Mouse (Mus musculus) neural tube, embryonic 11.5 days (tissue): ENCODE measurements around the gene Phf7. TPM values are rescaled to one million over a fixed set of nuclear protein-coding genes. Genes with fewer than 3 reads are reported as not detected.
A peak's percentile ranks its signal among the peaks of the same experiment; 100 is the strongest.

Source experiments
- ATAC-seq: fragments of 200-750 bp; cut with Nextera tagmentation; 2 replicates; pipeline ENCODE4 v1.8.0; 2017; ENCODE audit warnings: moderate number of reproducible peaks, mild to moderate bottlenecking, moderate TSS enrichment, moderate library complexity; ENCODE audit not compliant: insufficient read depth, low FRiP score, low TSS enrichment
- DNase-seq: peaks from one replicate; pipeline ENCODE4 v3.0.0-alpha.2; 2015; ENCODE audit warnings: low spot score
- H3K27ac ChIP-seq: fragments of 300-500 bp; sonication (generic); 2 replicates; pipeline ENCODE4 v1.5.1; 2014; ENCODE audit warnings: low read depth, mild to moderate bottlenecking, low read length
- H3K27me3 ChIP-seq: fragments of 300-500 bp; sonication (generic); 2 replicates; pipeline ENCODE4 v1.6.1; 2014; ENCODE audit warnings: mild to moderate bottlenecking, low read length, mixed read lengths; ENCODE audit not compliant: control insufficient read depth, insufficient read depth
- H3K36me3 ChIP-seq: fragments of 300-500 bp; sonication (generic); 2 replicates; pipeline ENCODE4 v1.6.1; 2014; ENCODE audit warnings: mild to moderate bottlenecking, low read length, moderate library complexity, mixed read lengths; ENCODE audit not compliant: control insufficient read depth, insufficient read depth
- H3K4me1 ChIP-seq: fragments of 300-500 bp; sonication (generic); 2 replicates; pipeline ENCODE4 v1.6.1; 2014; ENCODE audit warnings: low read length, mixed read lengths; ENCODE audit not compliant: control insufficient read depth, insufficient read depth
- H3K4me2 ChIP-seq: fragments of 300-500 bp; sonication (generic); 2 replicates; pipeline ENCODE4 v1.6.1; 2014; ENCODE audit warnings: low read depth, mild to moderate bottlenecking, moderate library complexity
- H3K4me3 ChIP-seq: fragments of 300-500 bp; sonication (generic); 2 replicates; pipeline ENCODE4 v1.5.1; 2014; ENCODE audit warnings: low read depth, low read length
- H3K9ac ChIP-seq: fragments of 300-500 bp; sonication (generic); 2 replicates; pipeline ENCODE4 v1.6.1; 2014; ENCODE audit warnings: mild to moderate bottlenecking, low read length
- H3K9me3 ChIP-seq: fragments of 300-500 bp; sonication (generic); 2 replicates; pipeline ENCODE4 v1.6.1; 2016; ENCODE audit warnings: low read length; ENCODE audit not compliant: control insufficient read depth
- WGBS: fragments of 180-500 bp; shearing (Covaris S2); extraction: QIAGEN DNeasy Blood & Tissue Kit; methylation state at CpG from one replicate; pipeline ENCODE4 v1.1.7; 2014; 5-methylcytosine and 5-hydroxymethylcytosine counted together
- polyA plus RNA-seq: library from polyadenylated mRNA; unstranded; fragments of >200 nt; fragmentation: Nextera tagmentation; extraction: Ambion mirVana; gene quantifications from 2 replicates; pipeline ENCODE4 v1.2.1, GENCODE M21; 2014

The Phf7 gene
- polyA plus RNA-seq, 1 experiment from 2014 or later, result 12.7 TPM

GRCm38 (mm10) chr14:31195968-31196367 lies 55.1 kb downstream of the Phf7 start:
- ATAC-seq (no peak), DNase-seq (no peak)
- Histone ChIP-seq H3K4me2 (no peak overlapping the region), H3K9ac (no peak overlapping the region), H3K36me3 (peaks cover 16% of the 10 kb centered on the region), H3K4me3 (no peak overlapping the region), H3K4me1 (no peaks in the 10 kb centered on the region), H3K27ac (no peak overlapping the region), H3K27me3 (no peaks in the 10 kb centered on the region), H3K9me3 (no peaks in the 10 kb centered on the region)

GRCm38 (mm10) chr14:31195521-31195920 lies 55.6 kb downstream of the Phf7 start:
- Histone ChIP-seq H3K4me1 (no peaks in the 10 kb centered on the region), H3K9ac (no peak overlapping the region), H3K27me3 (no peaks in the 10 kb centered on the region), H3K4me3 (no peak overlapping the region), H3K4me2 (no peak overlapping the region), H3K36me3 (peaks cover 20% of the 10 kb centered on the region), H3K9me3 (no peaks in the 10 kb centered on the region), H3K27ac (no peak overlapping the region)
- DNase-seq (no peak), ATAC-seq (no peak)
- WGBS, result 91% methylated on average over 4 of the region's 4 CpGs

GRCm38 (mm10) chr14:31194891-31195513 lies 56.1 kb downstream of the Phf7 start:
- Histone ChIP-seq H3K27me3 (no peaks in the 10 kb centered on the region), H3K36me3 (peaks cover 22% of the 10 kb centered on the region), H3K4me3 (no peak overlapping the region), H3K4me1 (no peaks in the 10 kb centered on the region), H3K27ac (no peak overlapping the region), H3K4me2 (no peak overlapping the region), H3K9ac (no peak overlapping the region), H3K9me3 (no peaks in the 10 kb centered on the region)
- ATAC-seq, result no peak
- 91% methylated on average over 14 of the region's 14 CpGs for WGBS
- DNase-seq, result no peak

- Histone ChIP-seq H3K4me3 (no peak overlapping the region), H3K9me3 (no peaks in the 10 kb centered on the region), H3K36me3 (peaks cover 23% of the 10 kb centered on the region), H3K4me1 (no peaks in the 10 kb centered on the region), H3K27ac (no peak overlapping the region), H3K4me2 (no peak overlapping the region), H3K27me3 (no peaks in the 10 kb centered on the region), H3K9ac (no peak overlapping the region)
- no peak for ATAC-seq
- WGBS, result 87% methylated on average over 2 of the region's 2 CpGs
- no peak for DNase-seq
Measured at GRCm38 (mm10) chr14:31194441-31194840, 56.7 kb downstream of the Phf7 start.

DNA sequence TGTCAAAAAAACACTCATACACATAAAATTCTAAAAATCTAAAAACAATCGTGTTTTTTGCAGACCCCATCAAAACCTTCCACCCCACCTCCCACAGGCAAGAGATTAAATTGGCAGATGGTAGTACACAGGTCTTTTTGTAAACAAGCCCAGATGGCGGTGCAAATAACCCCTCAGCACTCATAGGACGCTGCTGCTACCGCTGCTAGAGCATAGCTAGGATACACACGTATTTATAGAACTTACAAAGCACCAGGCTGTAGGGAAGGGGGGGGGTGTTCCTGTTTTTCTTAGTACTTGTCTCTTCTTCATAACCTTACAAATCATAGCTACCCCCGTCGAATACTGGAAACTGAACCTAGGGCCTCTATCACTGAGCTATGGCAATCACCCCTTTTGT lies 57.3 kb downstream of the Phf7 start:
- no peak overlapping the region for H3K4me3 ChIP-seq
- no peak overlapping the region for H3K9ac ChIP-seq
- peaks cover 23% of the 10 kb centered on the region for H3K36me3 ChIP-seq
- no peaks in the 10 kb centered on the region for H3K4me1 ChIP-seq
- no peak overlapping the region for H3K27ac ChIP-seq
- whole genome bisulfite sequencing, result 90% methylated on average over 7 of the region's 7 CpGs
- H3K4me2 ChIP-seq, result no peak overlapping the region
- no peak for DNase-seq
- H3K9me3 ChIP-seq, result no peaks in the 10 kb centered on the region
- ATAC-seq, result no peak
- H3K27me3 ChIP-seq, result no peaks in the 10 kb centered on the region

DNA sequence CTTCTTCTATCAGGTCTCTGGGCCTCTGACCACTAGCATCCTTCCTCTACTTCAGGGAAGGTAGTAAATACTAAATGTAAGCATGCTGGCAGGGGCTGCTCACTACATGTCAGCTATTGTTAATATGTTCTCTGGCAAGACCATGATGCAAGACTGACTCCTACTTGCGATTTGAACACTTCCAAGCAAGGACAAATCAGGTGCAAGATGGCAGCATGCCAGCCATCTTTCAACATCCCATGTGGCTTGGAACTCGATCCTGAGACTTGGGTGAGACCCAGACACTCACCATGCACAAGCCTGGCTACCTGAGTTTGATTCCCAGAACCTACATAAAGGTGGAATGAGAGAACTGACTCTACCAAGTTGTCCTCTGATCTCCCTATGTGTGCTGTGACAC lies 59.2 kb downstream of the Phf7 start:
- Histone ChIP-seq H3K9ac (no peak overlapping the region), H3K36me3 (peaks cover 34% of the 10 kb centered on the region), H3K9me3 (no peaks in the 10 kb centered on the region), H3K4me2 (no peak overlapping the region), H3K4me3 (no peak overlapping the region), H3K27ac (no peak overlapping the region), H3K27me3 (no peaks in the 10 kb centered on the region), H3K4me1 (no peaks in the 10 kb centered on the region)
- ATAC-seq, result no peak
- DNase-seq, result no peak
- WGBS, result 94% methylated on average over 2 of the region's 2 CpGs

- H3K36me3 ChIP-seq, result peaks cover 48% of the 10 kb centered on the region
- no peak overlapping the region for H3K27ac ChIP-seq
- ATAC-seq, result no peak
- no peaks in the 10 kb centered on the region for H3K4me1 ChIP-seq
- WGBS, result 95% methylated on average over 3 of the region's 3 CpGs
- no peak overlapping the region for H3K9ac ChIP-seq
- H3K27me3 ChIP-seq, result no peaks in the 10 kb centered on the region
- no peaks in the 10 kb centered on the region for H3K9me3 ChIP-seq
- H3K4me3 ChIP-seq, result no peak overlapping the region
- DNase-seq, result no peak
- H3K4me2 ChIP-seq, result no peak overlapping the region
Measured at GRCm38 (mm10) chr14:31189348-31189747, 61.8 kb downstream of the Phf7 start.

DNA sequence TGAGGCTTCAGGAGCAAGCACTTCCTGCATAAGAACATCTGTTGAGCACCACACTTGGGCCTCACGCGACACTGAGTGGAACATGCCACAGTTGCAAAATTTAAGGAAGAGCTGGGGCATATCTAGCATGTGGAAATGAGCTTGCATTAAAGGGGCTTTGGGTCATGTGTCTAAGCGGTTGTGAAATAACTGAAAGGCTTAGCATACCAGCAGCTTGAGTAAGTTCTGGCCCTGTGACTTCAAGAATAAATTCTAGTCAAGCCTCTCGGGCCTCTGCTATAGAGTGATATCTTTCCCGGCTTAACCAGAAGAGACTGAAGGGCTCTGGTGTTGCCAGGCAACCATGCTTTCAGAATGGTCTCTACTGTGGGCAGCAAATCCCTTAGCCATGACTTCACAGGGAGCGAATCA lies 62.3 kb downstream of the Phf7 start:
- 0 out of 2 replicates have a peak, but pooled peaks have one; percentile 38 for ATAC-seq
- no peak overlapping the region for H3K4me3 ChIP-seq
- no peaks in the 10 kb centered on the region for H3K4me1 ChIP-seq

More for the DNA sequence above, 62.3 kb downstream of the Phf7 start:
- no peak overlapping the region for H3K9ac ChIP-seq
- H3K4me2 ChIP-seq, result no peak overlapping the region
- peaks cover 53% of the 10 kb centered on the region for H3K36me3 ChIP-seq
- 83% methylated on average over 6 of the region's 6 CpGs for WGBS
- no peak overlapping the region for H3K27ac ChIP-seq
- H3K9me3 ChIP-seq, result no peaks in the 10 kb centered on the region
- no peak for DNase-seq
- no peaks in the 10 kb centered on the region for H3K27me3 ChIP-seq
